Mouse (Mus musculus) forebrain, embryonic 13.5 days (tissue): ENCODE data around the gene Chgb. TPM values are rescaled to one million over a fixed set of nuclear protein-coding genes. Genes with fewer than 3 reads are reported as not detected.

Source experiments
- ATAC-seq: fragments of 200-750 bp; cut with Nextera tagmentation; 2 replicates; pipeline ENCODE4 v1.8.0; 2017
- H3K27ac ChIP-seq: fragments of 300-500 bp; sonication (generic); 2 replicates; pipeline ENCODE4 v1.5.1; 2015; ENCODE audit warnings: inconsistent platforms, mild to moderate bottlenecking, moderate library complexity
- H3K27me3 ChIP-seq: fragments of 300-500 bp; sonication (generic); 2 replicates; pipeline ENCODE4 v1.6.1; 2015; ENCODE audit warnings: mild to moderate bottlenecking, inconsistent platforms
- H3K36me3 ChIP-seq: fragments of 300-500 bp; sonication (generic); 2 replicates; pipeline ENCODE4 v1.6.1; 2015; ENCODE audit warnings: mild to moderate bottlenecking, inconsistent platforms; ENCODE audit not compliant: poor library complexity, severe bottlenecking
- H3K4me1 ChIP-seq: fragments of 300-500 bp; sonication (generic); 2 replicates; pipeline ENCODE4 v1.6.1; 2015; ENCODE audit warnings: inconsistent platforms
- H3K4me2 ChIP-seq: fragments of 300-500 bp; sonication (generic); 2 replicates; pipeline ENCODE4 v1.6.1; 2015; ENCODE audit warnings: inconsistent platforms, mild to moderate bottlenecking, moderate library complexity
- H3K4me3 ChIP-seq: fragments of 300-500 bp; sonication (generic); 2 replicates; pipeline ENCODE4 v1.5.1; 2015; ENCODE audit warnings: mild to moderate bottlenecking, inconsistent platforms
- H3K9ac ChIP-seq: fragments of 300-500 bp; sonication (generic); 2 replicates; pipeline ENCODE4 v1.6.1; 2015; ENCODE audit warnings: mild to moderate bottlenecking, inconsistent platforms
- H3K9me3 ChIP-seq: fragments of 300-500 bp; sonication (generic); replicated peaks from 2 replicates; pipeline ENCODE4 v1.6.1; 2016; ENCODE audit warnings: inconsistent platforms
- WGBS: fragments of 180-500 bp; shearing (Covaris S2); methylation state at CpG from one replicate; pipeline ENCODE4 v1.1.7; 2015; 5-methylcytosine and 5-hydroxymethylcytosine counted together
- polyA plus RNA-seq: library from polyadenylated mRNA; unstranded; fragments of >200 nt; fragmentation: Nextera tagmentation; extraction: Ambion mirVana; gene quantifications from 2 replicates; pipeline ENCODE4 v1.2.1, GENCODE M21; 2015

Chgb gene
- polyA plus RNA-seq, 1 experiment from 2014 or later = 23.5 TPM

- Histone ChIP-seq H3K27ac (no peak overlapping the region), H3K4me1 (peaks cover 7% of the 10 kb centered on the region), H3K36me3 (no peaks in the 10 kb centered on the region), H3K9ac (no peak overlapping the region), H3K4me2 (no peak overlapping the region), H3K9me3 (no peaks in the 10 kb centered on the region), H3K4me3 (no peak overlapping the region), H3K27me3 (no peaks in the 10 kb centered on the region)
- ATAC-seq = no peak
- 60% methylated on average over 5 of the region's 5 CpGs for WGBS
Observed at GRCm38 (mm10) chr2:132757911-132758310, 23.2 kb upstream of the Chgb start.

GRCm38 (mm10) chr2:132770822-132771221, 10.3 kb upstream of the Chgb start:
- no peaks in the 10 kb centered on the region for H3K4me1 ChIP-seq
- 79% methylated on average over 1 of the region's 1 CpGs for WGBS

GRCm38 (mm10) chr2:132781439-132782068, 476 bp downstream of the Chgb start:
- Histone ChIP-seq H3K9me3 (no peaks in the 10 kb centered on the region), H3K4me2 (peak overlapping the region; percentile 73), H3K27ac (peak overlapping the region; percentile 88), H3K4me3 (peak overlapping the region; percentile 52), H3K27me3 (no peaks in the 10 kb centered on the region), H3K4me1 (peaks cover 9% of the 10 kb centered on the region; the same call in 1 of the 2 replicates), H3K9ac (peak overlapping the region; percentile 71), H3K36me3 (no peaks in the 10 kb centered on the region)
- WGBS = under 1% methylated on average over 37 of the region's 41 CpGs
- peak; percentile 98 for ATAC-seq

More at GRCm38 (mm10) chr2:132770822-132771221, 10.3 kb upstream of the Chgb start:
- Histone ChIP-seq H3K9ac (no peak overlapping the region), H3K36me3 (no peaks in the 10 kb centered on the region), H3K27me3 (no peaks in the 10 kb centered on the region), H3K4me3 (no peak overlapping the region), H3K9me3 (no peaks in the 10 kb centered on the region), H3K27ac (no peak overlapping the region), H3K4me2 (no peak overlapping the region)
- no peak for ATAC-seq

- H3K4me1 ChIP-seq = peaks cover 3% of the 10 kb centered on the region; the same call in 1 of the 2 replicates
- no peaks in the 10 kb centered on the region for H3K27me3 ChIP-seq
- no peak overlapping the region for H3K27ac ChIP-seq
- H3K36me3 ChIP-seq = no peaks in the 10 kb centered on the region
- no peak overlapping the region for H3K4me2 ChIP-seq
- no peak overlapping the region for H3K9ac ChIP-seq
- no peaks in the 10 kb centered on the region for H3K9me3 ChIP-seq
- ATAC-seq = no peak
- H3K4me3 ChIP-seq = no peak overlapping the region
- WGBS = 87% methylated on average over 6 of the region's 6 CpGs
Observed at GRCm38 (mm10) chr2:132784039-132784438, 3.0 kb downstream of the Chgb start.

- Histone ChIP-seq H3K4me3 (no peak overlapping the region), H3K36me3 (peaks cover 14% of the 10 kb centered on the region), H3K27me3 (no peaks in the 10 kb centered on the region), H3K4me1 (no peaks in the 10 kb centered on the region), H3K27ac (no peak overlapping the region), H3K4me2 (no peak overlapping the region), H3K9ac (no peak overlapping the region), H3K9me3 (no peaks in the 10 kb centered on the region)
- WGBS = 86% methylated on average over 19 of the region's 19 CpGs
- no peak for ATAC-seq
Observed at GRCm38 (mm10) chr2:132793441-132794203, 12.5 kb downstream of the Chgb start.

GRCm38 (mm10) chr2:132794204-132794586, 13.1 kb downstream of the Chgb start:
- WGBS = 90% methylated on average over 7 of the region's 7 CpGs
- Histone ChIP-seq H3K9me3 (no peaks in the 10 kb centered on the region), H3K27ac (no peak overlapping the region), H3K4me1 (no peaks in the 10 kb centered on the region), H3K27me3 (no peaks in the 10 kb centered on the region), H3K4me2 (no peak overlapping the region), H3K36me3 (peaks cover 14% of the 10 kb centered on the region), H3K4me3 (no peak overlapping the region), H3K9ac (no peak overlapping the region)
- no peak for ATAC-seq

- no peak for ATAC-seq
- Histone ChIP-seq H3K9ac (no peak overlapping the region), H3K36me3 (peaks cover 53% of the 10 kb centered on the region), H3K27ac (no peak overlapping the region), H3K4me2 (no peak overlapping the region), H3K27me3 (no peaks in the 10 kb centered on the region), H3K9me3 (no peaks in the 10 kb centered on the region), H3K4me3 (no peak overlapping the region), H3K4me1 (no peaks in the 10 kb centered on the region)
- WGBS = 91% methylated on average over 2 of the region's 2 CpGs
Observed at GRCm38 (mm10) chr2:132802976-132803375, 21.9 kb downstream of the Chgb start.

GRCm38 (mm10) chr2:132815608-132816314, 34.7 kb downstream of the Chgb start, which contains the start of the genes Trmt6 and Mcm8:
Gene Trmt6, minus strand, starts transcription at chr2:132816055.
Gene Mcm8, plus strand, starts transcription at chr2:132816141.
- Histone ChIP-seq H3K4me2 (peak within 1 kb of the TSS; percentile 92), H3K9me3 (no peaks in the 10 kb centered on the region), H3K27me3 (no peaks in the 10 kb centered on the region), H3K36me3 (peaks cover 23% of the 10 kb centered on the region), H3K4me3 (peak within 1 kb of the TSS; percentile 77), H3K4me1 (peaks cover 24% of the 10 kb centered on the region), H3K9ac (peak within 1 kb of the TSS; percentile 77), H3K27ac (no peak within 1 kb of the TSS)
- under 1% methylated on average over 59 of the region's 59 CpGs for WGBS
- ATAC-seq = peak; percentile 100

- Histone ChIP-seq H3K4me1 (no peaks in the 10 kb centered on the region), H3K9me3 (no peaks in the 10 kb centered on the region), H3K27ac (no peak overlapping the region), H3K4me2 (no peak overlapping the region), H3K36me3 (peaks cover 41% of the 10 kb centered on the region; the same call in 1 of the 2 replicates), H3K9ac (no peak overlapping the region), H3K4me3 (no peak overlapping the region), H3K27me3 (no peaks in the 10 kb centered on the region)
- WGBS = 92% methylated on average over 4 of the region's 4 CpGs
- ATAC-seq = no peak
Observed at GRCm38 (mm10) chr2:132841071-132841470, 60.0 kb downstream of the Chgb start.

Other genes with a start within 250 kb of the Chgb start
- 74.3 and 75.2 TPM in 2 replicates for gene Gpcpd1, start 193.5 kb upstream of the Chgb start, polyA plus RNA-seq
- 21.7 and 23.6 TPM in 2 replicates for gene Shld1, start 94.3 kb upstream of the Chgb start, polyA plus RNA-seq
- gene Trmt6, start 34.8 kb downstream of the Chgb start, polyA plus RNA-seq = 33.8 and 34.6 TPM in 2 replicates
- gene Mcm8, start 34.9 kb downstream of the Chgb start, polyA plus RNA-seq = 15.0 and 16.8 TPM in 2 replicates
- gene Crls1, start 65.4 kb downstream of the Chgb start, polyA plus RNA-seq = 9.8 and 10.1 TPM in 2 replicates
- 0.04 and 0.15 TPM in 2 replicates for gene Lrrn4, start 99.6 kb downstream of the Chgb start, polyA plus RNA-seq
- gene Fermt1, start 164.6 kb downstream of the Chgb start, polyA plus RNA-seq = 0.04 TPM in 1 of 2 replicates, not detected in the other